Mouse (Mus musculus): ENCODE measurements at regions not wholly inside any gene's neighbourhood (a gene's known extent, or its start where the extent isn't known, plus 50 kb on each side); places are given as distances from the start of the nearest gene placed in this dataset.

- TF ChIP-seq ZNF384 (IDR thresholded peaks at IDR 0.05; ENCODE audit: low read depth, low read length) (no peak), PAX5 (IDR thresholded peaks at IDR 0.05; ENCODE audit: low read length) (no peak), GABPA (IDR thresholded peaks at IDR 0.05; ENCODE audit: insufficient replicate concordance, low read depth, low read length) (no peak), MYC (IDR thresholded peaks at IDR 0.05; ENCODE audit: low read depth, low read length) (no peak), SMC3 (IDR thresholded peaks at IDR 0.05; ENCODE audit: low read depth, low read length) (peak; percentile 66), MXI1 (IDR thresholded peaks at IDR 0.05; ENCODE audit: low read depth, low read length) (no peak), SIN3A (IDR thresholded peaks at IDR 0.05; ENCODE audit: low read length) (no peak), ZMIZ1 (IDR thresholded peaks at IDR 0.05; ENCODE audit: low read depth, low read length) (no peak), ZC3H11A (IDR thresholded peaks at IDR 0.05; ENCODE audit: low read depth, low read length) (no peak), MAFK (IDR thresholded peaks at IDR 0.05; ENCODE audit: insufficient replicate concordance, low read length) (no peak), BHLHE40 (IDR thresholded peaks at IDR 0.05; ENCODE audit: low read depth, low read length) (no peak)
Measured at GRCm38 (mm10) chr1:149758092-149758782, 202.9 kb downstream of the Pla2g4a start (continued).

- in situ Hi-C loops (cut with MboI; ENCODE audit: low pct_ligation_motif_present, low pct_unique_long_range_greater_than_20kb, low sequenced_read_pairs) (no loop called here), dilution Hi-C loops (cut with MboI; ENCODE audit: extremely low pct_ligation_motif_present, extremely low pct_unique_long_range_greater_than_20kb, low sequenced_read_pairs) (no loop called here)
- H3K36me3 ChIP-seq (replicated peaks in 1 of 2; ENCODE audit: control insufficient read depth in 1 of 2, insufficient read depth in 1 of 2, low read length in 1 of 2): no peaks in the 10 kb centered on the region
- peaks cover 0 to 5% of the 10 kb centered on the region in 2 experiments; a peak in 1 of 4 replicates for H3K4me1 ChIP-seq (ENCODE audit: control insufficient read depth in 1 of 2, insufficient read depth in 2 of 2)
- H3K79me2 ChIP-seq (replicated peaks; ENCODE audit: control insufficient read depth, extremely low read depth, insufficient read depth, poor library complexity, severe bottlenecking): no peaks in the 10 kb centered on the region
- no peak for DNase-seq (ENCODE audit: extremely low read depth)
- H3K9me3 ChIP-seq (replicated peaks; ENCODE audit: low read length): no peaks in the 10 kb centered on the region
- H3K27me3 ChIP-seq (replicated peaks): no peaks in the 10 kb centered on the region
- no peak overlapping the region for H3K4me3 ChIP-seq (replicated peaks in 1 of 3; ENCODE audit: low read depth in 2 of 3, low read length in 2 of 3, poor library complexity in 1 of 3)
- TF ChIP-seq NELFE (IDR thresholded peaks at IDR 0.05; ENCODE audit: low read depth, low read length) (no peak), MEF2A (IDR thresholded peaks at IDR 0.05; ENCODE audit: borderline replicate concordance, low read depth, low read length) (no peak), RAD21 (IDR thresholded peaks at IDR 0.05; ENCODE audit: low read depth, low read length) (no peak), ZKSCAN1 (IDR thresholded peaks at IDR 0.05; ENCODE audit: borderline replicate concordance, low read depth, low read length) (no peak), PAX5 (IDR thresholded peaks at IDR 0.05; ENCODE audit: low read length) (no peak), POLR2AphosphoS2 (IDR thresholded peaks at IDR 0.05; ENCODE audit: low read depth, low read length) (no peak), MAFK (IDR thresholded peaks at IDR 0.05; ENCODE audit: insufficient replicate concordance, low read length) (no peak), NRF1 (IDR thresholded peaks at IDR 0.05; ENCODE audit: low read depth, low read length) (no peak), ZNF384 (IDR thresholded peaks at IDR 0.05; ENCODE audit: low read depth, low read length) (no peak), MAZ (IDR thresholded peaks at IDR 0.05; ENCODE audit: low read depth, low read length) (no peak), TBP (conservative IDR thresholded peaks at IDR 0.05; ENCODE audit: low read depth, low read length) (no peak), POLR2A (IDR thresholded peaks at IDR 0.05; ENCODE audit: low read depth, low read length) (no peak)
- peak overlapping the region; percentile 21; the same call in 1 of the 2 replicates for H3K4me2 ChIP-seq (ENCODE audit: insufficient read depth, low read depth, poor library complexity, severe bottlenecking)
- no peak overlapping the region for H3K9ac ChIP-seq (ENCODE audit: insufficient read depth, low read depth)
- no peak overlapping the region for H3K27ac ChIP-seq (ENCODE audit: insufficient read depth, low read depth)
Measured at GRCm38 (mm10) chr1:149753269-149754060, 207.6 kb downstream of the Pla2g4a start.

Measured in CH12.LX (cell line).